Mouse (Mus musculus) T-helper 17 cell (primary cell): ENCODE measurements at regions not wholly inside any gene's neighbourhood (a gene's known extent, or its start where the extent isn't known, plus 50 kb on each side); places are given as distances from the start of the nearest gene placed in this dataset.

Experiments
- in situ Hi-C, 2 experiments: fragments of 300-600 bp; cut with MboI, MseI; formaldehyde crosslinking; loops; 1 replicate in 1 of 2; 2 replicates in 1 of 2; pipeline ENCODE4 v1.15.1; 2025; ENCODE audit warnings: high pct_unique_total_duplicates in 2 of 2

DNA sequence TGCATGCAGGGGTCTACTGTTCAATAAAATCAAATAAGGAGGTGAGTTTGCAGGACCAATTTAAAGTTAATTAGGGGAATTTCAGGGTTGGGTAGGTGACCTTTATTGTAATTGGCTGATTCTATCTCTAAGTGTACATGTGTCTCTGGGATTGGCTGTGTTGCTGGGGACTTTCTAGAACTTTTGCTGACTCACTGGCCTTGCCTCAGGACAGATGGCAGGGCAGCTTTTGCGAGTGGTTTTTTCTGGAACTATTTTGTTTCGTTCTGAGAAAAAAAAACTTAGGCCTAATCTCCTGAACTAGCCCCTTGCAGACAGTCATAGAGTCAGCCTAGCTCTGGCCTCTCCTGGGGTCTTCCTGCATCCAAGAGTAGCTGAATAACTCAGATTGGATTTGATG is 249.3 kb upstream of the Mdga2 start:
- in situ Hi-C loops: no loop called here

DNA sequence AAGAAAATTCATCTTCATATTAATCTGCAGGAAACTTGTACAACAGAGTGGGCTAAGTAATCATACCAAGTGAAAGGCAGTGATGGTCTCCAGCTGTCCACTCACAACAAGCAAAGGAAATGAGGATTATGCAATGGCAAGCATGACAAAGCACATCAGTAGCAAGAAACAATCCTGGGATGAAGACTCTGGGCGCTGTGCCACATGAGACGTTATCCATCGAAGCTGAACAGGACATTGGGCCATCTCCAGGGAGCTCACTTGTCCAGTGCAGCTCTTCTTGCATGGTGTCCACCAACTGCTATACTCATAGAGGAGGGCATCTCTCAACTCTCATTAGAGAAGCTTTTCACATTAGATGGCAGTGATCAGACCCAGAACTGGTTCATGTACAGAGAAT is 248.7 kb upstream of the Mdga2 start:
- in situ Hi-C loops: no loop called here

GRCm38 (mm10) chr12:67449109-67449508 is 226.8 kb upstream of the Mdga2 start:
- in situ Hi-C loops: no loop called here

- in situ Hi-C loops: no loop called here
These were observed 208.1 kb upstream of the Mdga2 start for GRCm38 (mm10) chr12:67430318-67430950.

- in situ Hi-C loops: no loop called here
These were observed 204.5 kb upstream of the Mdga2 start for GRCm38 (mm10) chr12:67426801-67427200.

GRCm38 (mm10) chr12:67399537-67399936 is 177.2 kb upstream of the Mdga2 start:
- in situ Hi-C loops: no loop called here

DNA sequence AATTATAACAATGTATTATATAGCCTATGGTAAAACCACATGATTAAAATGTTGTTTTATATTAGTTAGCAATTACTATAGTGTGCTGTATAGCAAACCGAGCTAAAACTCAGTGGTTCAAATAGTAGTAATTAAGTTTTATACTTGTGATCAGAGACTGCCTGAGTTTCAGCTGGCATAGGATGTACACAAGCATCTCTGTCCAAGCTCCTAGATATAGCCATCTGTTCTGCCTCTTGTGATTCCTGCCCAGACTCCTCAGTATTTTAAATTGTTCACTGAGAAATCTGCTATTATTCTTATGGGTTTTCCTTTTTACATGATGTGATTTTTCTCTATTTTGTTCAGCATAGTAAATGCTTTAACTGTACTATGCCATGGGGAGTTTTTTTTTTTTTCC is 152.2 kb upstream of the Mdga2 start:
- in situ Hi-C loops: no loop called here

- in situ Hi-C loops: no loop called here
These were observed 126.2 kb upstream of the Mdga2 start for GRCm38 (mm10) chr12:67348551-67348950.

DNA sequence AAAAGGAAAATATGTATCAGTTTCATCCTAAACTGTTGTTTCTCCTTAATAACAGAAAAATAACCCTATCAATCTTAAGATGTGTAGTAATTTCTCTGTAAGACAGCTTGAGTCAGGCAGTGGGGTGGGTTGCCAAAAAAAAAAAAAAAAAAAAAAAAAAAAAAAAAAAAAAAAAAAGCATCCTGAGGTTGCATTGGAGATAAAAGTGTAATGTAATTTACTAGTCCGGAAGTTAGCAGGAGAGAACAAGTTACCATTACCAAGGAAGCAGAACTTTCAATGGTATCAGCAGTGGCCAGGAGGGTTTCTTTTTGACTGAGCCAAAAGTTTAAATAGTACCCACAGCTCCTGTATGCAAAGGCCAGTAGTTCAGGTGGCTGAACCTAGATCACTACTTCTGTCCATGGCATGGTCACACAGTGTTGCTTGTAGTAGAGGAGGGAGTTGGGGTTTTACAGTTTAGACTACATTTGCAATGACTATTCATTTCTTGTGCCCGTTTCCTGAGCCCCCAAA is 110.2 kb upstream of the Mdga2 start:
- in situ Hi-C loops: no loop called here

- in situ Hi-C loops: no loop called here
These were observed 104.0 kb upstream of the Mdga2 start for GRCm38 (mm10) chr12:67326326-67326725.

DNA sequence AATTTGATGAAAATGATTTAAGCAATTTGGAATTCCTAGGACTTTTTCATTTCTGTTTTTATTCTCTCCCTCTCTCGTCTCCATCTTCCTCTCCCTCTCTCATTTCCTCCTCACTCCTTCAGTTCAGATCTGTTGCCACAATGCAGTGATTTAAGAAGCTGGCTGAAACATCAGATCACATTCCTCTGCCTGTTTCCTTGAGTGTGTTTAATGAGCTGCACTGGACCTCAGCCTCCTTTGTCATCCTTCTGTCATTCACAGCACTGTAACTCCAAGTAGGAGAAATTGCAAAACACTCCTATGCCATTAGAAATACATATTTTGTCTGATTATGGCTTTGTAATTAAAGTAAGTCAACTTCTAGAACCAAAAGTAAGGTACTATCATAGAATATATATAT is 103.5 kb upstream of the Mdga2 start:
- in situ Hi-C loops: no loop called here

- in situ Hi-C loops: no loop called here
These were observed 103.0 kb upstream of the Mdga2 start for GRCm38 (mm10) chr12:67325335-67325734.

DNA sequence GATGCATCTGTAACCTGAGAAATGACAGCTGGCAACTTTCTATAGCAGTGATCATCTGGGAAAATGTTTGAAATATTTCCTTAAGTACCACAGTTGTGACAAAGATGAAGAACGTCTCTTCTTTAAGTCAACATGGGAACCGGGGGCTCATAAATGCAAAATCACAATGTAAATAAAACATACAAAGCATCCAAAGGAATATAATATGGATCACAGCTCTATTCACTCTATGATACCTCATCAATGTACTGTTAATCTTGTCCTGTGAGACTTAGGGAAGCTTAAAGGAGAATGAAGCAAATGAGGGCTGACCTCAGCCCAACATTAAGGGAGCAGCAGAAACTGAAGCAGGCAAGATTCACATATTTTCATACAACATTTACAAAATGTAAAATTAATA is 96.3 kb upstream of the Mdga2 start:
- in situ Hi-C loops: no loop called here

GRCm38 (mm10) chr12:67300245-67300644 is 77.9 kb upstream of the Mdga2 start:
- in situ Hi-C loops: loop anchor here in 1 of 2 experiments (10.0 kb wide), 1 partner anchor 1505 kb away; no protein-coding TSS in a partner anchor

GRCm38 (mm10) chr12:67290054-67290453 is 67.7 kb upstream of the Mdga2 start:
- in situ Hi-C loops: no loop called here

DNA sequence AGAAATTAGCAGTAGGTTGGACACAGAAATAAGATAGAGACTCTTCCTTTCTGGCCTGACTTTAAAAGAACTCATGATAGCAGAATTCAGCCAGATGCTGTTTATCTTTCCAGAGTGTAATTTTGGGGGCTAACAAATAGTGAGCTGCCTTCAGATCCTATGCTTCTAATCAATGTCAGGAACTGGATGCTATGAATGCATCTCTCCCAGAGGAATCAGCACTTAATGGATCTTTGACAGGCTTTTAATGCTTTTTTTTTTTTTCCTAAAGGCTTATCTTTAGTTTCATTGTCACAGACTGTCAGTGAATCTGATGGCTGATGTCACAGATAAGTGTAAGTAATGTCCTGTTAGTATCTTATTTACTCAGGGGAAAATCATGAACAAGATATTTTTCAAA is 50.5 kb upstream of the Mdga2 start:
- in situ Hi-C loops: loop anchor here in 1 of 2 experiments (10.0 kb wide), 1 partner anchor 752 kb away; no protein-coding TSS in a partner anchor

- in situ Hi-C loops: loop anchor here in 1 of 2 experiments (10.0 kb wide), 1 partner anchor 752 kb away; no protein-coding TSS in a partner anchor
These were observed 50.0 kb upstream of the Mdga2 start for GRCm38 (mm10) chr12:67272329-67272728.
